Mouse (Mus musculus) spleen, adult 12 weeks (tissue): ENCODE data around the gene Ugt1a9.
"Not testable (repeated sequence)": the region's sequence is repeated elsewhere in the genome, so short reads cannot be mapped to it uniquely, and the experiment has no call there.

Experiments used
- DNase-seq: peaks from one replicate; pipeline ENCODE4 v3.0.0; 2022; ENCODE audit warnings: low spot score

Ugt1a9 gene

DNA sequence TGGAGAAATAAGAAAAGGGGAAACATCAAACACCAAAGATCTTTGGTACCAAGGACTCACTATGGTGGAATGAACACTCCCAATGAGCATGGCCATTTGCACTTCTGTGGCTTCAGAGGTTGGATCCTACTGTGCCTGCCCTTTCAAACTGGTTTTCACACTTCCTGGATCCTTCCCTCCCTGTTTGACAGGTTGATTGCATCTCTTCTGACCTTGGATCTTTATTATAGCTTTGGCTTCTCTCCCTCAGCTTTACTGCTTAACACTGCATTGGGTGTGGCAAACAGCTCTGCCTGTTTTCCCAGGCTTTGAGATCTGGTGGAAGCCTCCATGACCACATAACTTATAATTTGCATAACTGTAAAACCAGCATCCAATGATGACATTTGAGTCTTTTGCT is 149.7 kb downstream of the Ugt1a9 start:
- DNase-seq: no peak

DNA sequence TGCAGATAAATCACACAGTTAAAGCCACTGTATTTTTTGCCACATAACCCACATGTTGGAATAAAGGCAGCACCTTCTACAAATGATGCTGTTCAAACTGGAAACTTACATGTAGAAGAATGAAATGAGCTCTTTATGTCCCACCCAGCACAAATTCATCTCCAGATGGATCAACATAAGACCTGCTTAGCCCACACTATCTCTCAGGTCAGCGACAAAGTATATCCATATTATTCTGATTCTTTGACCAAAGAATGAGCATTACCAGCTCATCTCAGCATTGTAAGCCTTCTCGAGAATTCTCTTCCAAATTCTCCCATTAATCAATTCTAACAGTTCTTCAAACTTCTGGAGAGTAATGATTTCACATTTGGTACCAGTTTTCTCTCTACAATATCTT is 151.6 kb downstream of the Ugt1a9 start:
- no peak for DNase-seq

DNA sequence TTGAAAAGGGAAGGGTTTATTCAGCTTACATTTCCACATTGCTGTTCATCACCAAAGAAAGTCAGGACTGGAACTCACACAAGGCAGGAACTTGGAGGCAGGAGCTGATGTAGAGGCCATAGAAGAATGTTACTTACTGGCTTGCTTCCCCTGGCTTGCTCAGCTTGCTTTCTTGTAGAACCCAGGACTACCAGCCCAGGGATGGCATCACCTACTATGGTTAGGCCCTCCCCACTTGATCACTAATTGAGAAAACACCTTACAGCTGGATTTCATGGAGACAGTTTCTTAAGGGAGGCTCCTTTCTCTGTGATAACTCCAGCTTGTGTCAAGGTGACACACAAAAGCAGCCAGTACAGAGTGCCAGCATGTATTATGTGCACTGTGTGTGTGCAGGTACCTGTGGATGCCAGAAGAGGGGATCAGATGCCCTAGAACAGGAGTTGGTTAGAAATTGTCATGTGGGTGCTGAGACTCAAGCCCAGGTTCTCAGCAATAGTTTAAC is 152.5 kb downstream of the Ugt1a9 start:
- not testable (repeated sequence) for DNase-seq

DNA sequence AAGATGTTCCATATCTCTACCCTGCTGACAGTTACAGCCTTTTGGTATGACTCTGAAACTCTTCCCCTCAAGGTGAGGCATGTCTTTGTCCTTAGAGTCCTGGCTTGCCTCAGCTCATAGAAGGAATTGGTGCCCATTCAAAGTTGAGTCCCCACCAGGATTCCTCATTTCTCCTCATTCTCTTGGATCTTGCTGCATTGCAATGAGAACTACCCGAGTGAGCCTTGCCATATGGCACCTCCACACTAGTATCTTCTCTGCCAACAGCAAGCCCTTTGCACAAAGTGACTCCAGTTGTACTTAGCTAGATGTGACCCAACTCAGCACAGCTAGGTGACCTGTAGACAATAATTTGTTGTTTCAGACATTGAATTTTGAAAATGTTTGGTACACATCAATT is 153.0 kb downstream of the Ugt1a9 start:
- DNase-seq: no peak

DNA sequence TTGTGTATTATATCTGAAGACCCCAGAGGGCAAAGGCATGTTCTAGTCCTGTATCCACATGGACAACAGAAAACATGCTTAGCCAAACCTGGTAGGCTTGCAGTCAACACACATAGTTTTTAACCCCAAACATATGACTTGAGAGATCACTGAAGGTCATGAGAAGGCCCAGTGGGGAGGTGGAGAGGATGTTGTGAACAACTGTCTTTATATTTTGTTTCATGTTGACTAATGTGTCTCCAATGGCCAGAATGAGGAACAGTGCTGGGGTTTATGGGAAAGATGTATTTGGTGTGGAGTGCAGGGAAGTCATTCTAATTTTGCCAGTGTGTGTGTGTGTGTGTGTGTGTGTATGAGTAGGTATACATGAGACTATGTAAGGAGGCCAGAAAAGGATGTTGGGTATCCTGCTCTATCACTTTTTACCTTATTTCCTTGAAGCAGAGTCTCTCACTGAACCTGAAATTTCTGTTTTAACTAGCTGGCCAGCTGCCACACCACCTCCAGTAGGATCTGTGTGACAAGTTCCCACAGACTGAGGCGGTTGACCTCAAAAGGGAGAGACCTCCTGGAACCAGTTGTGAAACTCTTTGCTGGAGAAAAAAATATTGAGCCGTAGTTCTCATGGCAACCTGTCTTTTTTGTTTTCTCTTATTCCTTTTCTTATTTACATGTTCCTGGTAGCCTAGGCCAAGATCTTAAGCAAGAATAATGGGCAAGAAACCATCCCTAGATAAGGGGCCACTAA is 153.6 kb downstream of the Ugt1a9 start:
- no peak for DNase-seq

DNA sequence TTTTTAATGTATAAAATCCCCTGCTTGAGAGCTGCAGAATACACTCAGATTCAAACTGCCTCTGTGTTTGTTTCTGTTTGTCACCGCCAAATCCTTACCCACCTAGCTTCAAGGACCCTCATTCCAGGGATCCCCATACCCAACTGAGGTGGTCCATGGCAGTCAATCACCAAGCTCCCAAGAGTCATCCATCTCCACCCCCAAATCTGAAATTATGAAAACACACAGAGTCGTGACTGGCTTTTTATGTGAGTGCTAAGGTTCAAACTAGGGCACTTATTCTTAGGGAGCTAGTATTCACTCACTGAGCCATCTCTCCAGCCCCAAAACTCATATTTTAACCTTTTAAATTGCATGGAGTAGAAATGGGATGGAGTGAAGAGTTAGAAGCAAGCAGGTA is 154.7 kb downstream of the Ugt1a9 start:
- DNase-seq: not testable (repeated sequence)

DNA sequence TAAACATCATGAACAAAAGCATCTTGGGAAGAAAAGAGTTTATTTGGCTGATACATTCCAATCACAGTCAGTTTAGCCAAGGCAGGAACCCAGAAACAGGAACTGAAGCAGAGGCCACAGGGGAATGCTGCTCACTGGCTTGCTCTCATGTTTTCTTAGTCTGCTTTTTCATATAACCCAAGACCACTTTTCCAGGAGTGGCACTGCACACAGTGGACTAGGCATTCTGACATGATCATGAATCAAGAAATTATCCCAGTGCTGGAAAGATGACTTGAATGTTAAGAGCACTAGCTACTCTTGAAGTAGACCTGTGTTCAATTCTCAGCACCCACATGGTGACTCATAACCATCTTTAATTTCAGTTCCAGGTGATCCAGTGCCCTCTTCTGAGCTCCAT is 155.1 kb downstream of the Ugt1a9 start:
- DNase-seq: no peak

DNA sequence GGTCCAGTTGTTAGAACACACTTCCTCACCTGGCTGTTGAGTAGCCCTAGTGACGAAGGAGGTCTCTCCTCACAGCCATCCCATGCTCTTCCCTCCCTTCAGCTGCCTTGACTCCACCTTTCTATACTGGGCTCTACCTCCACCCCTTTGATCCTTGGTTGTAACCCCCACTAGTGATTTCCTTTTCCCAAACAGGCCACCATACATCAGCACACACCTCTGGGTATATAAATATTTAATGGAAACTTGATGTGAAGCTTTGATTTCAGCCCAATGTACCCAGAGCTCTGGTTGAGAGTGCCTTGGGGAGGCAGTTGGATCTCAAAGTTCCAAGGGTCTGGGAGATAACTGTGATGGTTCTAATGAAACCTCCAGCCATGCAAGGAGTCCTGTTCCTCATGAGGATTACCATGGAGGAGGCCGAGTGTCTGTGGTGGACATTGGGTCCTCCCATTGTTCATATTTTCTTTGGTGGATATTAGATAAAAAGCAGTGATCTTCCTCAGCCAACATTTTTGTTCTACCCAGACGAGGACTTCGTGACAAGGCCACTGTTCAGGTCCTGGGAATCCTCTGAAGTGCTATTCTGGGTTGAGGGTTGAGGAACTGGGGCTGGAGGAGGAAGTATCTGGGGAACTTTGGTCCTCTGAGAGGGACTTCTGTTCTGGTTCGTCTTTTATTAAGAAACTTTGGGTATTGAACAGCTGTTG is 156.2 kb downstream of the Ugt1a9 start, which contains the start of gene Mroh2a:
Mroh2a (plus strand) TSS at position 317 of the 710 bp plus-strand sequence.
- no peak for DNase-seq

DNA sequence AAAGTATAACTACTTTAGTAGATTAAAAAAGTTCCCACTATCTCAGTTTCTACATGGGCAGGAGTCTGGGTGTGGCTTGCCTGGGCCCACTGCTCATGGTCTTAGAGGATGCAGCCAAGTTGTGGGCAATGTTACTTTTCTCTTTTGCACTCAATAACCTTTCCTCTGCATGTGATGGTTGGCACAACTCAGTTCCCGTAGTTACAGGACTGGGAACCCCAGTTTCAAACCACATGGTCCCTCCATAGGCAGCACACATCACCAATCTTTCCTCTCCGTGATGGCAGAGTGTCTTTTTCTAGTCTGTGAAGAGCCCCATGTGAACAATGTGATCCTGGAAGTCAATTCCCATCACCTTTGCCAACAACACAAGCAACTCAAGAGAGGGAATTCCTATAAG is 156.9 kb downstream of the Ugt1a9 start:
- no peak for DNase-seq

DNA sequence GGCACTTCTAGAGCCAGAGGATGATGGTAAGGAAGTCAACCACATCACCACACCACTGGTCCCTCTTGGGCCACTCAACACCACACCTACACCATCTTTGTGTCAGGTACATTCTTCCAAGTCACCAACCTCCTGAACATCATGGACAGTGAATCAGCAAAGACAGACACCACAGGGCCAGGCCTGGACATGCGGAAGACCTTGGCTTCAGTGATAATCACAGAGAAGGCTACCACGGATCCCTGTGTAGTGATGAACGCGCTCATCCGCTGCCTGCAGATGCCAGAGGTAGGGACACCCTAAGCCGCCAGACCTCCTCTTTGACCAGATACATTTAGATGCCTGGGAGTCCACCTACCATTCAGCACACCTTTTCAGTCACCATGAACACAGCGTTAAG is 157.5 kb downstream of the Ugt1a9 start:
- no peak for DNase-seq

DNA sequence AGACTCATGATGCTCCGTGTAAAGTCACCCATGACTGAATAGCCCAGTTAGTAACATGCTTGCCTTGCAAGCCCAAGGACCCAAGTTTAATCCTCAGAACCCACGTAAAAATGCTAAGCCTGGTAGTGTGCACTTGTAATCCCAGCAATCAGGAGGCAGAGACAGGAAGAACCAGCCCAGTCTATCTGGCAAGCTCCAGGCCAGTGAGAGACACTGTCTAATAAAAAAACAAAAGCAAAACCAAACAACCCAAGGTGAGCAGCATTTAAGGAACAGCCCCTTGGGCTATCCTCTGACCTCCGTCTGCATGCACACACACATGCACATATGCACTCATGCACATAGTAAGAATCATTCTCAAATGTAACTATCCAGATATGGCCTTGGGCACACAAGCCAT is 159.0 kb downstream of the Ugt1a9 start:
- no peak for DNase-seq

DNA sequence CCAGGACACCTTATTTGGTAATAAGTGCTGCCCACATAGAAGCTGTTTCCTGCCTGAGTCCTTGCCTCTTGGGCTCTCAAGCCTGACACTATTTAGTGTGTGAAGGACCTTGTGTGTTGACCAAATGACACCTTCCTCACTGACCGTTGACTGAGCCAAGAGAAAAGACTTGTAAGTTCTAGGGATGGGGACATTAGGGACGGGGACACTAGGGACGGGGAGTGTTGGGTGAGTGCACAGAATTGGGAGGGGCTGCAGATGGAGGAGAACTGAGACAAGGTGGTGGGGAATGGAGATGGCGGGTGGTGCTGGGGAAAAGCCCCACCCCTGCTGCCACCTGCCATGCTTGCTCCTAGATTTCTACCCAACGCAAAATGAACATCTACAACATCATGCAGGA is 159.4 kb downstream of the Ugt1a9 start:
- DNase-seq: no peak

DNA sequence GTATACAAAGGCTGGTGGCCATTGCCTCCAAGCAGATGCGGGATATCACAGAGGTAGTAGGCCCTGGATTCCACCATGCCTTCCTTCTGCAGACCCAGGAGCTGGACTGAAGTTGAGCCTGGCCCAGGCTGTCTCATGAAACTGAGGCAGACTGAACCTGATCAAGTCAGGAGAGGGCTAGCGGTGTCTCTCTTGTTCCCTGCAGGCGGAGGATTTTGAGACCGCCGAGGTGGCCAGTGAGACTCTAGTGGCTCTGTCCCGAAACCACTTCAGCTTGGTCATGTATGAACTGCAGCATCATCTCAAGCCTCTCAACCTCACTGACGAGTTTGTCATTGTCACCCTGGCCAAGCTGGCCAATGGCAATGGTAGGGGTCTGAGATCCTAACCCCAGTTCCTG is 159.8 kb downstream of the Ugt1a9 start:
- no peak for DNase-seq

DNA sequence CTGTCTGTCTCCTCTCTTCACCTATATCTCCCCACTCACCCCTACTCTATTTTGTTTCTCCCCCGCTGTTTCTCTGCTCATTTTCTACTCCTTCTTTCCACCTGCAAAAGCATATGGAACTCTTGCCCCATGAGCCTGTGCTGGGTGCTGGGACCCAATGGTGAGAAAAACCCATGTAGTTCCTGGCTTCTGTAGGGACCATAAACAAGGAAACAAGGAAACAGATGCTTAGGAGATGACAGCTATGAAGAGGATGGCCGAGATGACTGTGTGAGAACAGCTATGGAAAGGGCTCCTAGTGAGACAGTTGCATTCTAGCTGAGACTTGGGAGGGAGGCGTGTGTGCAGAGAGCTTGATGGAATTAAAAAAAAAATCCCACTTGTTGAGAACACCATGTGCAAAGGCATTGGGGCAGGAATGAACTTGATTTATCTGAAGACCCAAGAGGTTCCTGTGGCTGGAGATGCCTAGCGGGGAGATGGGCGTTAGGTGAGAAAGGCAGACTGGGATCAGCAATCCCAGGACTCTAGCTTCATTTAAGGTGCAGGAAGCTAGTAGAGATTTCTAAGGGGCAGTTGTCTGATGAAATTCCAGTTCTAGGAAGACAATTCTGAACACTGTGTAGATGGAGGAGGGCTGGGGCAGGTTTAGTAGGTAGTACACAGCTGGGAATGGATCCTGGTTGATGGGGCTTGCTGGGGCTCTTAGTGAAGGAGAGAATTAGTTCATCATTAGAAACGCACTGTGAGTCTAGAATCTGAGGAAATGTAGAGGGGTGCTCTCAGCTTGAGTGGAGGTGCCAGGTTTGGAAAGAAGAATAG is 160.6 kb downstream of the Ugt1a9 start:
- DNase-seq: no peak

DNA sequence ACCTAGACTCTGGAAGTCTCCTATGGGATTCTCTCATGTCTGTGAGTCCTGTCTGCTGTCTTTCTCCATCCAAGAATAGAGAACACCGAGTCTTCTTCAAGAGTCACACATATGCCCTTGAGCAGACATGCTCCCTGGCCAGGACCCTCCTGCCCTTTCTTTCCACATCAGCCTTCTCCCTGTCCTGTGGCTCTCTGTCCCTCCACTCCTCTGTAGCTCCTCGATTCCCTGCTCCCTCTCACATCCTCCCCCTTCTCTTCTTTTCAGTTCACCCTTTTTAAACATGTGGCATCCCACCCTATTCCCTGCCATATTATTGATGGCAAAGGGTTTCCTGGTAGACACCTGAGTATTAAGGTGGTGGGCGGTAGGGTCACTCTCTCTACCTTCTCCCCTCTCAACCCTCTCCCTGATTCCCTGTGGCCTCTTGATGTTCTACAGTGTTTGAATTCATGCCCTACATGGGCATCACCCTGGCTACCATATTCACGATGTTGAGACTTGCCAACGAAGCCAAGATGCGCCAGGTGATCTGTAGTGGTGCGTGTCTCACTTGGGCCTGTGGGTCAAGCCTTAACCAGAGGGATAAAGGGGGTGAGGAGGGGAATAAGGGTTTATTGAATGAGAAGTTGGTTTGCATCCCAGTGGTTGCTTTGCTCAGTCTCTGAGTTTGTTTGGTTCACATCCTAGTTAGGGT is 161.4 kb downstream of the Ugt1a9 start:
- no peak for DNase-seq

DNA sequence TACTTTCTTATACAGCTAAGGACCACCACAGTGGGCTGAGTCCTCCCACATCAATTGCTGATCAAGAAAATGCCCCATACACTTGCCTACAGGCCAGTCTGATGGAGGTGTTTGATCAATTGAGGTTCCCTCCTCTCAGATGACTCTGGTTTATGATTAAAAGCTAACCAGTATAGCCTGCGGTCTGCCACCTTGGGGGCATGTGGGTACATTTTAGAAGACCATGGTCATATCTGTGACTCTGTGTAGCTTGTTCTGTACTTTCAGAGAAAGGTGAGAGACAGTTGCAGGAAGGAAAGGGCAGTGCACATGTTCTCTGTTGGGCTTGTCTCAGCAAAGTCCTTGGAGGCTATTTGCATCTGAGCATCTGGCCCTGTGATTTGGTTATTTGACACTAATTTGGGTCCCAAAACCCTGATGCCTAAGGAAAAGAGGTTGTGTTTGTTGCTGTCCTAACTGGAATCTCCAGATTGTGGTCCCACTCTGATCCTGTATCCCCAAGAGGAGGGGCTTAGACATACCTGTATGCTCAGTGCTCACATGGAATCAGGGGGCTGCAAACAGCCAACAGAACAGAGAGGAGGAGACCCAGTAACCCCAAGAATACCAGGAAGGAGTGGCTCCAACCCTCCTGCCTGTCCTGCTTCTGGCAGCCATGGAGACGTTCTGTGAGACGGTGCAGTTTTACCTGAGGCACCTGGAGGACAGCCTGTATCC is 162.2 kb downstream of the Ugt1a9 start:
- no peak for DNase-seq

DNA sequence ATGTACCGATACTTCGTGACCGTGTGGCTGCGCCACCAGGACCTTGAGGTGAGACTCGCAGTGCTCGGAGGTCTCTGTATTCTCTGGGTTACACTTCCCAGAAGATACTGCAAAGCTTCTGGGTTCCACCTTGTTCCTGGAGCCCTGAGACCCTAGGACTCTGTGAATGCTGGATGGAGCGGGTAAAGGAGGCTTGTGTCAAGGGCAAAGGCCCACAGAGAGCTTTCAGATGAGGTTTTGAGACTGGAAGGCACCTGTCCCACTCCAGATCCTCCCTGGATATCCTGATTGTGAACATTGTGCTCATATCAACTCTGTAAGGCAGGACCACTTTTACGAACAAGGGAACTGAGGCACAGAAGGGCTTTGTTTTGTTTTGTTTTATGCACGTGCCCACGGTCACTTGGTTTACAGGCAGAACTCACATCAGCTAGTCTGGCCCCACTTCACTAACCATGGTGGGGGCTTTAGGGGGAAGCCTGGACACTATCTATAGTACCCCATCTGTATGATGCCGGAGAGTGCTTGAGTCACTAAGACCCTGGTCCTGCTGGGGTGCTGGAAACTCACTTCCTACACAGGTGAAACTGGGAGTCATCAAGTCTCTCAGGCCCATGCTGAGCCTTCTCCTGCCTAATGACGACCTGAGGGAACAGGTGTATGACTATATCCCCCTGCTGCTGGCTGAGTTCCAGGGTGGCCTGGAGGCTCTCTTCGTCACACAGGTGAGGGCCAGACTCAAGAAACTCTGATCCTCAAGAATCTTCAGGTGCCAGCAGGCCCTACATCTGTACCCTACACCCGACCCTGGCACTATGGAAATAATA is 163.0 kb downstream of the Ugt1a9 start:
- no peak for DNase-seq

DNA sequence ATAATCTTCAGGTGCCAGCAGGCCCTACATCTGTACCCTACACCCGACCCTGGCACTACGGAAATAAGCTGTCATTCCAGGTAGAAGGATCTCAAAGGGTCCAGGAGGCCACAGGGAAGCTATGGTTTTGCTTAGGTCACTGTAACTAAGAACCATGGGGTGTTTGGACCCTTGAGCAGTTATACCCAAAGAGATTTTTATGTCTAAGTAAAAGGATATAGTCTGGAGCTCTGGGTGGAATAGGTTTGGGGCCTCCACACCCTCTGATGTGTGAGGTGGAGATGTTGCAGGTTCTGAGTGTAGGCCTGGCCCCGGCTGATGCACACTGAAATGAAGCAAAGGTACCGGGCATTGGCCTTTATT is 163.6 kb downstream of the Ugt1a9 start:
- no peak for DNase-seq

DNA sequence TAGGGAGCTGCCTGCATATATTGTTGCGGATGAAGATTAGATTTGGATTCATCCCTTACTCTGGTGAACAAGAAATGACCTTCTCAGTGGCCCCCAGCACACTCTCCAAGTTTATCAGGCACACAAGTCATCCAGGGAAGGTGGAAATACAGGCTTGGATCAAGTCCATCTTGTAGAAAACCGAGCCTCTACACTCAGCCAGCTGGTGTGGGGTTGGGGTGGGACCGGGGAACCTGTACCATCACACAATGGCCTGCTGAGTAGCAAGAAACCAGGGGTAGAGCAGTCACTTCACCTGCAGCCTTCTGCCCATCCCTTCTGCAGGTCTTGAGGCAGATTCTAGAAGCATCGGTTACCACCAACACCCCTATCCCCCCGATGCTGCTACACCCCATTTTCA is 164.0 kb downstream of the Ugt1a9 start:
- DNase-seq: no peak

DNA sequence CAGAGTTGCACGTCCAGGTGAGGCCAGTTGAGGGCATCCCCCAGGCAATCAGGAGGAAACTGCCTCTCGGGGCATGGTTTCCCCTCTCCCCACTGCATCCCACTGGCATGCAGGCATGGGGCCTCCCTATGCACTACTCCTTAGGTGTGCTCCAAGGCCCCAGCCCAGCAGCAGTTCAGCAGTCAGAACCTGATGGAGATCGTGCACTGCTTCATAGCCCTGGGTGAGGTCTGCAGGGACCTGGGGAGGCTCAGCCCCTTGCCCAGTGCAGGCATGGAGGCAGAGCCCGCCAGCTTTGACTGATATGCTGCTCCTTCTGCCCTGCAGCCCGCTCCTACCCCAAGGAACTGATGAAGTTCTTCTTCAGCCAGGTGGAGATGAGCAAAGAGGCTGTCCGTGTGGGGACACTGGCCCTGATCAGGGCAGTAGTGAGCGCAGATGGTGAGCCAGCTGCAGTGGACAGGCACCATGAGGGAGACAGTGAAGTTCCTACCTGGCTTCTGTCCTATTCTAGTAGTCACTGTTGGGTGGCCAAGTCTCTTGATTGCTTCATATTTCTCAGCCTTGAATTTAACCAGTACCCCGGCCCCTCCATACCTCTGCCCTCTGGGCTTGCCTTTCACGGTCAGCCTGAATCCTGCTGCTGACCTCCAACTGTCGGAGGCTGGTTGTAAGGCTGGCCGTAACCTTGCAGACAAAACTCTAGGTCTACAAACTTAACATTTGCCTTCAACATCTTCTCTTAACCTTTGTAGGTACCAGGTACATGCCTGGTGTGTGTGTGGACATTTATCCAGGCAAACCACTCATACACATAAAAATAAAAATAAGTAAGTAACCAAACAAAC is 164.7 kb downstream of the Ugt1a9 start:
- DNase-seq: no peak
